Mouse (Mus musculus): ENCODE data around the gene Olfr1255. TPM values are rescaled to one million over a fixed set of nuclear protein-coding genes. Genes with fewer than 3 reads are reported as not detected.

The Olfr1255 gene
- not detected in 2 replicates for polyA plus RNA-seq (2014; fragmentation: Nextera tagmentation; extraction: Ambion mirVana)

DNA sequence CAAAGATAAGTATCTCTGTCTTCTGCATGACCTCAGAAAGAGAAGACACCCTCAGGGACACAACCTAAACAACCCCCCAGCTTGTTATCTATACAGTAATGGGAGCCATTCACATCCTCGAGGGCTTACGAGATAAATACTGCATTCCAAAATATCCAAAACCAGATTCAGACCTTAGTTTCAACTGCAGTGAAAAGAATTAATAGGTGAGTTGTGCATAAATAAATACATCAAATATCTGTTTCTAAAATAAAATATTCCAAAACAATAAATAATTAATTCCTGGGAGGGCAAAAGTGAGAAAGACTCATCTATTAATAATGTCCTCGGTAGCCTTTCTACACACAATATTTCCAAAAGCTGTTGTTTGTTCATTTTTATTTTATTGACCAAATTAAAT lies at the start of gene Olfr1255:
TSS of gene Olfr1255 (plus strand) at position 301 of the 400 bp plus-strand sequence.
- ATAC-seq (replicated peaks; ENCODE audit: low FRiP score) (no peak), DNase-seq (ENCODE audit: low spot score) (no peak)
- Histone ChIP-seq H3K9me3 (ENCODE audit: control insufficient read depth, low read length) (no peaks in the 10 kb centered on the region), H3K4me2 (ENCODE audit: low read depth, low read length, severe bottlenecking) (no peak within 1 kb of the TSS), H3K4me3 (ENCODE audit: low read depth, low read length) (no peak within 1 kb of the TSS), H3K36me3 (ENCODE audit: control insufficient read depth, insufficient read depth, low read length) (no peaks in the 10 kb centered on the region), H3K9ac (ENCODE audit: low read length) (no peak within 1 kb of the TSS), H3K27ac (ENCODE audit: low read depth, low read length) (no peak within 1 kb of the TSS), H3K27me3 (ENCODE audit: control insufficient read depth, insufficient read depth, low read length) (no peaks in the 10 kb centered on the region), H3K4me1 (replicated peaks; ENCODE audit: control insufficient read depth, insufficient read depth, low read length) (no peaks in the 10 kb centered on the region)
- WGBS: 95% methylated on average over 3 of the region's 3 CpGs

DNA sequence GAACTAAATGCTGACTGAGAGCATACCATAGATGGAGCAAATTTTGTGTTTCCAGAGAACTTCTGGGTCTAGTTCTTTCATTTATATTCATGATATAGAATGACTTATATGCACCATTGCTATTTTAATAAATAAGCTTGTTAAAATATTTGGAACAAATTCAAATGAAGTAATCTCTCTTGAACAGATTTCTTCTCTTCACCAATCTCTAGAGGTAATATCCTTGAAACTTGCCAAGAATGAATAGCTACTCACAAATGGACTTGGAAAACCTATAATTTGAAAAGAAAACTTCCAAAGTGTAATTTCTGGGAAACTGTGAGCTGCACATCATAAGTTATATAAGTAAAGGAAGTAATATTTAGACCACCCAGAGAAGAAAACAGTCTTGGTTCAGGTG lies 18.3 kb upstream of the Olfr1255 start, which contains the start of gene Olfr1254:
TSS of gene Olfr1254 (minus strand) at position 101 of the 400 bp plus-strand sequence.
- no peaks in the 10 kb centered on the region for H3K4me1 ChIP-seq (replicated peaks; ENCODE audit: control insufficient read depth, insufficient read depth, low read length)
- no peaks in the 10 kb centered on the region for H3K9me3 ChIP-seq (ENCODE audit: control insufficient read depth, low read length)
- no peaks in the 10 kb centered on the region for H3K36me3 ChIP-seq (ENCODE audit: control insufficient read depth, insufficient read depth, low read length)
- H3K27ac ChIP-seq (ENCODE audit: low read depth, low read length): no peak within 1 kb of the TSS
- H3K4me3 ChIP-seq (ENCODE audit: low read depth, low read length): no peak within 1 kb of the TSS
- H3K9ac ChIP-seq (ENCODE audit: low read length): no peak within 1 kb of the TSS
- DNase-seq (ENCODE audit: low spot score): no peak
- no peaks in the 10 kb centered on the region for H3K27me3 ChIP-seq (ENCODE audit: control insufficient read depth, insufficient read depth, low read length)
- H3K4me2 ChIP-seq (ENCODE audit: low read depth, low read length, severe bottlenecking): no peak within 1 kb of the TSS
- ATAC-seq (replicated peaks; ENCODE audit: low FRiP score): no peak

DNA sequence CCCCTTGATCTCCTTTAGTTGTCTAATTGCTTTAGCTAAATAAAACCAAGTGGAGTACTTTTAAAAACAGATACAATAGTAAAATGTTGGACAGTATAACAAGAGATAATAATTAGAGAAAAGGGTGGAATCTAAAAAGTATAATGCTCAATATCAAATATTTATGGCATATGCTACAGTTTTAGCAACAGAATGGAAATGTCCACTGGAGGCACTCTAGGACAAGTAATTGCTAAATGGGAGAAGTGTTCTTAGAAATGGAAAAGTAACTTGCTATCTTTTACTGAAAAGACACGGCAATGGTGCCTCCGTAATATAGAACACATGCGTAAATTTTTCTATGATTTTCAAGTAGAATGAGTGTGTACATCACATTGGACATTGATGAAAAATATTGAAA lies 12.3 kb upstream of the Olfr1255 start:
- H3K4me2 ChIP-seq (ENCODE audit: low read depth, low read length, severe bottlenecking): no peak overlapping the region
- H3K36me3 ChIP-seq (ENCODE audit: control insufficient read depth, insufficient read depth, low read length): no peaks in the 10 kb centered on the region
- no peak overlapping the region for H3K27ac ChIP-seq (ENCODE audit: low read depth, low read length)
- no peaks in the 10 kb centered on the region for H3K9me3 ChIP-seq (ENCODE audit: control insufficient read depth, low read length)
- ATAC-seq (replicated peaks; ENCODE audit: low FRiP score) (no peak), DNase-seq (ENCODE audit: low spot score) (no peak)
- 95% methylated on average over 3 of the region's 3 CpGs for WGBS
- no peak overlapping the region for H3K4me3 ChIP-seq (ENCODE audit: low read depth, low read length)
- no peaks in the 10 kb centered on the region for H3K4me1 ChIP-seq (replicated peaks; ENCODE audit: control insufficient read depth, insufficient read depth, low read length)
- H3K9ac ChIP-seq (ENCODE audit: low read length): no peak overlapping the region
- no peaks in the 10 kb centered on the region for H3K27me3 ChIP-seq (ENCODE audit: control insufficient read depth, insufficient read depth, low read length)

DNA sequence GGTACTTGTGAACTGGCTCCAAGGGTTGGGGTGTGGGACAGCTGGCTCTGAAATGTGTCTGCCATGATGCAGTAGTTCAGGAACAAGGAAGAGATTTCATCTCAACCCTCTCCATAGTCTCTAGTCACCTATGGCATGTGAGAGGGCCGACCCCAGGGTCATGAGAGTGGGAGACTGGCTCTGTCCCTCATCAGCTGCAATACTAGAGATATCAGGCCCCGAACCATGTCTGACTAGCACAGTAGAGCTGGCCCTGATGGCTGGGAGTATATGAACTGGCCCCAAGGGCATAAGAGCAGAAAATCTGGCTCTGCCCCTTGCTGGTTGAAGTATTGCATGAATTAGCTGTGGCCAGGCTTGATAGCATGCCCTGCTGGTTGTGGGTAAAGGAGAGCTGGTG lies 1.1 kb upstream of the Olfr1255 start:
- Histone ChIP-seq H3K4me1 (replicated peaks; ENCODE audit: control insufficient read depth, insufficient read depth, low read length) (no peaks in the 10 kb centered on the region), H3K27me3 (ENCODE audit: control insufficient read depth, insufficient read depth, low read length) (no peaks in the 10 kb centered on the region), H3K4me3 (ENCODE audit: low read depth, low read length) (no peak overlapping the region), H3K9ac (ENCODE audit: low read length) (no peak overlapping the region), H3K36me3 (ENCODE audit: control insufficient read depth, insufficient read depth, low read length) (no peaks in the 10 kb centered on the region), H3K9me3 (ENCODE audit: control insufficient read depth, low read length) (no peaks in the 10 kb centered on the region), H3K4me2 (ENCODE audit: low read depth, low read length, severe bottlenecking) (no peak overlapping the region), H3K27ac (ENCODE audit: low read depth, low read length) (no peak overlapping the region)
- 85% methylated on average over 2 of the region's 2 CpGs for WGBS
- ATAC-seq (replicated peaks; ENCODE audit: low FRiP score) (no peak), DNase-seq (ENCODE audit: low spot score) (no peak)

DNA sequence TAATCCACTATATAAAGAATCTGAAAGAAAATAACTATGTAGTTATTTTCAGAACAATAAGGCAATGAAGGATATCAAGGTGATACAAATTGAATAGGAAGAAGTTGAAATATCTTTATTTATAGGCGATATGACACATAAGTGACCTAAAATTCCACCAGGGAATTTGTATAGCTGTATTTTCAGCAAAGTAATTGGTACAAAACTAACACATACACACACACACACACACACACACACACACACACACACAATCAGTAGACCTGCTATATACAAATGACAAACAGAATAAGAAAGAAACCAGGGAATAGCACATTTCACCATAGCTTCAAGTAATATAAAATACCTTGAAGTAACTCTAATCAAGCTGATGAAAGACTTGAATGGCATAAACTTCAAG lies 8.4 kb downstream of the Olfr1255 start:
- WGBS: 82% methylated on average over 1 of the region's 1 CpGs
- ATAC-seq (replicated peaks; ENCODE audit: low FRiP score) (no peak), DNase-seq (ENCODE audit: low spot score) (no peak)
- Histone ChIP-seq H3K36me3 (ENCODE audit: control insufficient read depth, insufficient read depth, low read length) (no peaks in the 10 kb centered on the region), H3K9ac (ENCODE audit: low read length) (no peak overlapping the region), H3K27ac (ENCODE audit: low read depth, low read length) (no peak overlapping the region), H3K27me3 (ENCODE audit: control insufficient read depth, insufficient read depth, low read length) (no peaks in the 10 kb centered on the region), H3K9me3 (ENCODE audit: control insufficient read depth, low read length) (no peaks in the 10 kb centered on the region), H3K4me1 (replicated peaks; ENCODE audit: control insufficient read depth, insufficient read depth, low read length) (no peaks in the 10 kb centered on the region), H3K4me2 (ENCODE audit: low read depth, low read length, severe bottlenecking) (no peak overlapping the region), H3K4me3 (ENCODE audit: low read depth, low read length) (no peak overlapping the region)

DNA sequence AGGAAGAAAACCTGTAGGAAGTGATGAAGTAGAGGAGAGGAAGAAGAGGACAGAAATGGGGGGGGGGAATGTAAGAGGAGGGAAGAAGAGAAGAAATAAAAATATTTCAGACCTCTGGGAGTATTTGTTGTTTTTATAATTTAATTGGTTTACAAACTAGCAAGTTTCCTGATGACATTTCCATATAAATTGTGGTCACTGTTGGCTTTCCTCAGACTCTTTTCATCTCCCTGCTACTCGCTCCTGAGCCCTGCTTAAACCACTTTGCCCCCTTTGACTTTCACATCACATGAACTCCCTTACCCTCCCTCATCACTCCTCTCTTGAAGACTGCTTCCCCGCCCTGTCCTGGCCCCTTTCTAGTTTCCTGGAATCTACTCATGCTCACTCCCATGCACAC lies 29.6 kb downstream of the Olfr1255 start, which contains the start of gene Olfr1256:
TSS of gene Olfr1256 (minus strand) at position 101 of the 400 bp plus-strand sequence.
- DNase-seq (ENCODE audit: low spot score): no peak
- ATAC-seq (replicated peaks; ENCODE audit: low FRiP score): no peak
- WGBS: 54% methylated on average over 2 of the region's 2 CpGs

GRCm38 (mm10) chr2:89848105-89848504 lies 36.3 kb downstream of the Olfr1255 start, which contains the start of gene Olfr48:
Gene Olfr48, minus strand, starts transcription at chr2:89848205.
- no peaks in the 10 kb centered on the region for H3K9me3 ChIP-seq (ENCODE audit: control insufficient read depth, low read length)
- no peak within 1 kb of the TSS for H3K27ac ChIP-seq (ENCODE audit: low read depth, low read length)
- H3K4me1 ChIP-seq (replicated peaks; ENCODE audit: control insufficient read depth, insufficient read depth, low read length): no peaks in the 10 kb centered on the region
- DNase-seq (ENCODE audit: low spot score): no peak
- no peak within 1 kb of the TSS for H3K9ac ChIP-seq (ENCODE audit: low read length)
- no peak within 1 kb of the TSS for H3K4me3 ChIP-seq (ENCODE audit: low read depth, low read length)
- no peak within 1 kb of the TSS for H3K4me2 ChIP-seq (ENCODE audit: low read depth, low read length, severe bottlenecking)
- no peak for ATAC-seq (replicated peaks; ENCODE audit: low FRiP score)
- H3K36me3 ChIP-seq (ENCODE audit: control insufficient read depth, insufficient read depth, low read length): no peaks in the 10 kb centered on the region
- H3K27me3 ChIP-seq (ENCODE audit: control insufficient read depth, insufficient read depth, low read length): no peaks in the 10 kb centered on the region
- WGBS: 85% methylated on average over 5 of the region's 5 CpGs

More for the DNA sequence above, 29.6 kb downstream of the Olfr1255 start, which contains the start of gene Olfr1256:
- Histone ChIP-seq H3K27ac (ENCODE audit: low read depth, low read length) (no peak within 1 kb of the TSS), H3K9ac (ENCODE audit: low read length) (no peak within 1 kb of the TSS), H3K4me1 (replicated peaks; ENCODE audit: control insufficient read depth, insufficient read depth, low read length) (no peaks in the 10 kb centered on the region), H3K4me2 (ENCODE audit: low read depth, low read length, severe bottlenecking) (no peak within 1 kb of the TSS), H3K4me3 (ENCODE audit: low read depth, low read length) (no peak within 1 kb of the TSS), H3K9me3 (ENCODE audit: control insufficient read depth, low read length) (no peaks in the 10 kb centered on the region), H3K36me3 (ENCODE audit: control insufficient read depth, insufficient read depth, low read length) (no peaks in the 10 kb centered on the region), H3K27me3 (ENCODE audit: control insufficient read depth, insufficient read depth, low read length) (no peaks in the 10 kb centered on the region)

DNA sequence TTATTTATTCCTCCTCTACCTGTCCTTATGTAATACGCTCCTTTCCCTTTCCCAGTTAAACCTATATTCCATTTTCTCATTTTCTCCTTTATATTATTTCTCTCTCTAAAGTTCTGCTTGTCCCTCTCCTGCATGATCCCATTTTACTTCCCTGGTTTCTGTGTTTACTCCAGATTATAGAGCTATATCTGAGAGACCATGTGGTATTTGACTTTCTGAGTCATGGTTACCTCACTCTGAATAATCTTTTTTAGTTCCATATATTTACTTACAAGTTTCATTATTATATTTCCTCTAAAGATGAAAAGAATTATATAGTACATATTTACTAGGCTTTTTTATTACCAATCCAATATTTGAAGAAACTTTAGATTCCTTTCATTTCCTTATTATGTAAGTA lies 37.4 kb downstream of the Olfr1255 start:
- Histone ChIP-seq H3K36me3 (ENCODE audit: control insufficient read depth, insufficient read depth, low read length) (no peaks in the 10 kb centered on the region), H3K9ac (ENCODE audit: low read length) (no peak overlapping the region), H3K4me2 (ENCODE audit: low read depth, low read length, severe bottlenecking) (no peak overlapping the region), H3K27ac (ENCODE audit: low read depth, low read length) (no peak overlapping the region), H3K9me3 (ENCODE audit: control insufficient read depth, low read length) (no peaks in the 10 kb centered on the region), H3K4me1 (replicated peaks; ENCODE audit: control insufficient read depth, insufficient read depth, low read length) (no peaks in the 10 kb centered on the region), H3K4me3 (ENCODE audit: low read depth, low read length) (no peak overlapping the region), H3K27me3 (ENCODE audit: control insufficient read depth, insufficient read depth, low read length) (no peaks in the 10 kb centered on the region)
- no peak for DNase-seq (ENCODE audit: low spot score)
- no peak for ATAC-seq (replicated peaks; ENCODE audit: low FRiP score)
- WGBS: 91% methylated on average over 1 of the region's 1 CpGs

Data from forebrain, embryonic 11.5 days (tissue).